Mouse (Mus musculus) layer of hippocampus, adult 9-10 months (tissue): ENCODE data around the gene Hspb1.

Experiments used
- DNase-seq: peaks from one replicate; pipeline ENCODE4 v3.0.0; 2022; ENCODE audit warnings: low spot score

Gene Hspb1

DNA sequence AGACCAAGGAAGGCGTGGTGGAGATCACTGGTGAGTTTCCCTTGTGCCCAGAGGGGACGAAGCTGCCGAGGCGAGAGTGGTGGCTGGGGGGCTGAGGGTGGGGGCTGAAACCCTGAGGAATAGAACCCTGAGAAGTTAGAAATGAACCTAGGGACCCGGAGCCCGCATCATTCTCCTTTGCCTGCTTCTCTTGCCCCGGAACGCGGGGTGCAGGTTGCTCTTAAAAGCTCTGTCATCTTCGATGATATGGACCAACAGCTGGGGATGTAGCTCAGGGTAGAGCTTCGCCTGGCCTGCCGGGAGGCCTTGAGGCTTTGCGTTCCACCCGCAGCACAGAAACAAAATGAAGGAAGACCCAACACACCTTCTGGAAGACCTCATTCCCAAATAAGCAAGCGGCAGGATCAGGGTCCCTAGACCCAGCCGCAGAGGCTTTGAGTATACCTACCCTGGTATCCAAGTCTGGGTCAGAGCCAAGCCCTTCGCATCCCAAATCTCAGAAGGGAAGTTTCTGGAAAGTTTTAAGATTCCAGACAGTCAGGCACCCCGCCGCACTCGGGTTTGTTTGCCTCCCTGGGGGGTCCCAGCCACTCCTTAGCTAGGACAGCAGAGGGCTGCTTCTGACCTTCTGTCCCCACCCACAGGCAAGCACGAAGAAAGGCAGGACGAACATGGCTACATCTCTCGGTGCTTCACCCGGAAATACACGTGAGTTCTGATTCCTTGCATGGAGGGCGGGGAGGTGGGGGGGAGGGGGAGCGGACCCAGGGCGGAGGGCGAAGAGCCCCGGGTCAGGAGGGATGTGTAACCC lies 891 bp downstream of the Hspb1 start:
- DNase-seq = no peak

DNA sequence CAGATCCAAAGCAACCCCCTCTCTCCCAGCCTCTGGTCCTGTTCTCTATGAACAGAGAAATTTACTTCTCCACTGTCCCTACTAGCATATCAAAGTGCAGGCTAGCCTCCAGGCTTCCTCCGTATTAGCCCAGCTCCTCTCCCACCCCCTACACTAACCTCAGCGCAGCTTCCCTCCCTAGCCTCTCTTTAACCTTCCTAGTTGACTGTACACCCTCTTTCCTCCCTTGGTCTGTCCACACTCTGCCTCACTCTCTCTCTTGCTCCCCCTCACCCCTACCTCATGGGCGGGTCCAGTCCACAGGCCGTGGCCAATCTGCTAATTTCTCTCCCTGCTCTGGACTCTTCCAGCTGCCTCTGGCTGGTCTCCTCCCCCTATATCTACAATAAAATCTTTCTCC lies 2.6 kb downstream of the Hspb1 start:
- DNase-seq = no peak

DNA sequence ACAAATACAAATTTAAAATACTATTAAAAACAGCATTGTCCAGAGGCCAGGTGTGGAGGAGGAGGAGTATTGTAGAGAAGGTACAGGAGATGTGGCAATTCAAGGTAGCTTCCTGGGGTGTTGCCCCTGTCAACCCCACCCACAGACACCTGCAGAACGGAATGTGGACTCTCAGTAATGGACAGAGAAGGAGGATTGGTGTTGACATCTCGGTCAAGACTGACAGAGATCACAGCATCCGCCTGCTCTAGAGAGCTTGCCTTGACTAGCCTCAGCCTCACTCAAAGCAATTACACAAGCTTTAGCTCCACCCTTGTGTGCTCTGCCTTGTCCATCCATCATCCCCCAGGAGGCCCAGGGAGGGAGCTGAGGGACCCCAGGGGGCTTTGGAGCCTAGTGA lies 3.2 kb downstream of the Hspb1 start:
- no peak for DNase-seq

DNA sequence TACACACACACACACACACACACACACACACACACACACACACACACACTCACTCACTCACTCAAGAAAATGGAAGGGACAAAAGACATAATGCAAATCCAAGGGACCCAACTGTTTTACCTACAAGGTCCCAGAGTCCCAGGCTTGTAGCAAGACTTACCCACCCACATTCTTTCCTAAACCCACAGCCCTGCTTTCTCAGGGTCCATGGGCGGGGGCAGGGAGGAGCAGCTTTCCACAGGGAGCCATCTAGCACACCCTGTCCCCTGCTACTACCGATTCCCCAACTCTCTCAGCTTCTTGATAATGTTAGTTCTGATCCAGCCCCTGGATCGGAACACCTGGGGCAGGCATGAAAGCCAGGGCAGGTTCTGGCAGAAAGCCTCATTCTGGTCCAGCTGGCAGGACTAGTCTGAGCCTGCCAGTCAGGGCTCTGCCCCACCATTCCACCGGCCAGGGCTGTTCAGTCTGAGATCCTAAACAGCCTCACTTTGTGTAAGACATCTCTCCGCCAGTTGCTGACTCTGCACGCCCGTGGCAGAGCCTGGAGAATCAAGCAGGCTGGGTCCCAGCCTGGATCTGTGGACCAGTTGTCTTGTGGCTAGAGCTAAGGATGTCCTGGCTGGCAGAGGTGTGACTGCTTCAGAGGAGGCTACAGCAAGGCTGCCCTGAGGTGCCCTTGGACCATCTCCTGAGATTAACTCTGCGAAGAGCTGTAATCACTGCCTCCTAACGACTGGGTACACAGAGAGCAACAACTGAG lies 5.1 kb downstream of the Hspb1 start:
- no peak for DNase-seq

DNA sequence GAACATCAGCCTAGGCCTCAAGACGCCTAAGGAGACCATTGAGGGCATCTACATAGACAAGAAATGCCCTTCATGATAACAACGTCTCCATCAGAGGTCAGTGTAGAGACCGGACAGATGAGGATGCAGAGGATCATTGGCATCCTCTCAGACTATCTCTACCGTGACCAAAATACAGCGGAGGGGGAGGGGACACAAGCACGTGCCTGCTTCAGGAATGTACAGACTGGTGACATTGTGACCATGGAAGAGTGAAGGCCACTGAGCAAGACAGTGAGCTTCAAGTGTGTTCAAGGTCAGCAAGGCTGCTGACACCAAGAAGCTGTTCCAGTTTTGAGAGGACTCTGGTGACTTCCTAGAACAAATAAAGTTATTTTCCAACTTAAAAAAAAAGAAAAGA lies 7.2 kb downstream of the Hspb1 start:
- no peak for DNase-seq

DNA sequence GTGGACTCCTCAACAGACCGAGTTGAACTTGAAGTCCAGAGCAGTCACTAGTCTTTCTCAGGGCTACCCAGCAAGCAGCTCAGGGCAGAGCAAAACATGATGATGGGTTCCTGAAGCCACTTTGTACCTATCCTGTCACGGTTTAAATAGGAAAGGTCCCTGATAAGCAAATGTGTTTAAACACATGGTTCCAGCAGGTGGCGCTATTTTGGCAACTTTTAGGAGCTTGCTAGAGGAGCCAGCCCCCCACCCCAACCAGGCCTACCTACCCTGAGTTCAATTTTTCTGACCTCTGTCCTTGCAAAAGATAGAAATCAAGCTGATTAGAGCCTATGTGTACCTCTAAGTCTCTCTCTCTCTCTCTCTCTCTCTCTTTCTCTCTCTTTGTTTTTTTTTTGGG lies 10.3 kb downstream of the Hspb1 start:
- no peak for DNase-seq

DNA sequence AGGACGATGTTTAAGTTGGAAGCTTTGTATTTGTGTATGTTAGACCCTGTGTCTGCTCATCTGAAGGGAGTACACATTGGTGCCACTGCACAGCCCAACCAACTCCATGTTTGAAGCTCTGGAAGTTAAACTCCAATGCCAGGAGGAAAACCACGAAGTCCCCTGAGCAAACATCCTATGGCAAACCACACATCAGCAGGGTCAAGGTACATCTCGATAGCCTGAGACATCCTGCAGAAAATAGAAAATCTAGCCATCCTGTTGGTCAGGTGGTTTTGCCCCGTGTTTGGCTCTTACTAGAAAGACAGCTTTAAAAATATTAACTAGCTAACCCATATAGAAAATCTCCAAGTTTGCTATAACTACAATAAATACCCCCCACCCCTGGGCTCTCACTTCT lies 11.3 kb downstream of the Hspb1 start:
- DNase-seq = no peak

DNA sequence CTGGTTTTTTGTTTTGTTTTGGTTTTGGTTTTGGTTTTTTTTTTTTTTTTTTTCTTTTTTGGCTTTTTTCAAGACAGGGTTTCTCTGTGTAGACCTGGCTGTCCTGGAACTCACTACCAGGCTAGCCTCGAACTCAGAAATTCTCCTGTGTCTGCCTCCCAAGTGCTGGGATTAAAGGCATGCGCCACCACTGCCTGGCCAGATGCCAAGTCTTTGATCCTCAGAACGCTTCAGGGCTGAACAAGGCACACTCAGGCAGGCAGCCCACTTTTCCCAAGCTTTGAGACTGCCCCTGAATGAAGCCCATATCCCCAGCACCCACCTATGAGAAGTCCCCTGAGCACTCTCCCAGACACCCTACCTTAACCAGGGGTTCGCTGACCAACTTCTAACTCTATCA lies 12.1 kb downstream of the Hspb1 start:
- no peak for DNase-seq

DNA sequence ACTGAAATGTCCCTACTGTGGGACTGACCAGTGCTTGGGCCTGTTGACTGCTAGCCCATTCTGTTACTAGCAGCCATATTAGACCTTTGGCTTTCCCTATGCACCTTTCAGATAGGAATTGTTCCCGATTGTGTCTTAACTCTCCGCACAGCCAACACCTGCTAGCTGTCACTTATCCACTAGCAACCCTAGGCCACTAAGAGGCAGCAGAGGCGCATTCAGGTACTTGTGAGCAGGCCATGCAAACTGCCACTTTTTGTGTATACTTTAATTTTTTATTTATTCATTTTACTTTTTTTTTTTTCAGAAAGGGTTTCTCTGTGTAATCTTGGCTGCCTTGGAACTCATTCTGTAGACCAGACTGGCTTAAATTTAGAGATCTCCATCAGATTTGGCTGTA lies 13.0 kb downstream of the Hspb1 start:
- no peak for DNase-seq

DNA sequence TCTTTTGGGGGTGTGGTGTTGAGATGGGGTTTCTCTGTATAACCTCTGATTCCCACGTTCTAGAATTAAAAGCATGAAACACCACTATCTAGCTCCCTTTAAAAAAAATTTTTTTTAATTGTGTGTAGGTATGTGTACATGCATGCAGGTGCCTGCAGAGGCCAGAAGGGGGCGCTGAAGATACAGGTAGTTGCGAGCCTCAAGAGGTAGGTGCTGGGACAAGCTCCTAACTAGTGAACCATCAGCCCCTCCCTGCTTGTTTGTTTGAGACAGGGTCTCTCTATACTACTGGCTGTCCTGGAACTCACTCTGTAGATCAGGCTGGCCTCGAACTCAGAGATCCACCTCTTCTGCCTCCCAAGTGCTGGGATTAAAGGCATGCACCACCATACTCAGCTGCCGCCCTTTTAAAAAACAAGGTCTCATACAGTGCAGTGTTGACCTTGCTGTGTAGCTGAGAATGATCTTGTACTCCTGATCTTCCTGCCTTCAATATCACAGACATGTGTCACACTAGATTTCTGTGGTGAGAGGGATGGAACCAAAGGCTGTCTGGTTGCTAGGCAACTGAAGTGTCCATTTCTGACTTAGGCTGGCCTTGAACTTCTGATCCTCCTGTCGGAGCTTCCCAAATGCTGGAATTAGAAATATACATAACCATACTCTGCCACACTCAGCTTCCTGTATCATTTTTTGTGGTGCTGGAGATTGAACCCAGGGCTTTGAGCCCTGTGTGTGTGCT lies 13.8 kb downstream of the Hspb1 start:
- no peak for DNase-seq

DNA sequence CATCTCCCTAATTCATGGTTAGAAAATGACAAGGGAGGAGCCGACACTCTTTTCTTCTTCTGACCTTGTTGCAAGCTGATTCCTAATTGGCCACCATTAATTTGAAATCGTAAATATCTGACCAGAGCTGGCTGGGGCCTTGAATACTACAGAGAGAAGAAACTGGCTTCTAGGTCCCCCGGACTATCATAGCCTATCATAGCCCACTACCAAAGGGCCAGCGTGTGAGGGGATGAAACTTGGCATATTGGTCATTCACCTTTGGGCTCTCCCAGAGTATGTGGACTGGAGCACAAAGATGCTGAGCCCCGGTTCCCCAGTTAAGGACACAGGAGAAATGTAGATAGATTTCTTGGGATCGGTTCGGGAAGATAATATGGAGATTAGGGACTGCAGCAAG lies 15.3 kb downstream of the Hspb1 start:
- no peak for DNase-seq

DNA sequence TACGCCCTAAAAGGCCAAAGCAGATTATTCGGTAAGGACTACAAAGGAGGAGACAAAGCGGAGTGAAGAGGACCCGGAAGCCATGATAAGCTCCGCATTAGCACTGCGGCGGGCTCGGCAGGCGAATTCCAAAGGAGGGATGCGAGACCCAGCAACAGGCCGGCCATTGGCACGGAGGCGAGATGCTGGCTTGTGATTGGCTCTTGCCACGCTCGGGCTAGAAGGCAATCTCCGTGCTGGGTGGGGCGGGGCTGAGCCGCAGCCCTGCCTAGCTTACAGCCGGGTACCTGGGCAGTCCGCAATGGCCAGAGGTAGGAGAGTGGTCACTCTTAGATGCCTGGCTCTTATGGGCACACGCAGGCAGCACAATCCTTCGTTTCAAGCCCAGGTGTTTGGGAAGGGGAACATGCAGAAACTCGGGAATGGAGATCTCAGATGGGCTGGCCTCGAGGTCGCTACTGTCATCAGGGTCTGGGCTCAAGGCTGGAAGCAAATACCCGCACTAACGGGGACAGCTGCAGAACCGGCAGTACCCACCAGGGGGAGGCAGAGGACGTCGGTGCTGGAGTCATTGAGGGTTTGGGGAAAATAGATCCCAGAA lies 15.9 kb downstream of the Hspb1 start:
- DNase-seq = peak; percentile 90

DNA sequence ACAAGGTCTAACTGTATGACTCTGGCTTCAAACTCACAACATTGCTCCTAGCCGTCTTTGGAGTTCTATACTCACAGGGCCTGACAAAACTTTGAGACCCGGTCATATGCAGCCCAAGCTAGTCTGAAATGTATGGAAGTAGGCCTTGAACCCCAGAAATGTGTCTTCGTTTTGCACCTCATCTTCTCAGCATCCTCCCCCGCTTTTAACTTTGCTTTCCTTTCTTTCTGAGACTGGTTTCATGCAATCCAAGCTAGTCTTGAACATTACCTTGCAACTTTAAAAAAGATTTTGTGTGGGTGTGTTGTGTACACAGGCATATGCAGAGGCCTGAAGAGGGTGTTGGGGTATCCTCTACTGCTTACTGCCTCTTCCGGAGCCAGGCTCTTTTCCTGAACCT lies 16.5 kb downstream of the Hspb1 start:
- DNase-seq = no peak

DNA sequence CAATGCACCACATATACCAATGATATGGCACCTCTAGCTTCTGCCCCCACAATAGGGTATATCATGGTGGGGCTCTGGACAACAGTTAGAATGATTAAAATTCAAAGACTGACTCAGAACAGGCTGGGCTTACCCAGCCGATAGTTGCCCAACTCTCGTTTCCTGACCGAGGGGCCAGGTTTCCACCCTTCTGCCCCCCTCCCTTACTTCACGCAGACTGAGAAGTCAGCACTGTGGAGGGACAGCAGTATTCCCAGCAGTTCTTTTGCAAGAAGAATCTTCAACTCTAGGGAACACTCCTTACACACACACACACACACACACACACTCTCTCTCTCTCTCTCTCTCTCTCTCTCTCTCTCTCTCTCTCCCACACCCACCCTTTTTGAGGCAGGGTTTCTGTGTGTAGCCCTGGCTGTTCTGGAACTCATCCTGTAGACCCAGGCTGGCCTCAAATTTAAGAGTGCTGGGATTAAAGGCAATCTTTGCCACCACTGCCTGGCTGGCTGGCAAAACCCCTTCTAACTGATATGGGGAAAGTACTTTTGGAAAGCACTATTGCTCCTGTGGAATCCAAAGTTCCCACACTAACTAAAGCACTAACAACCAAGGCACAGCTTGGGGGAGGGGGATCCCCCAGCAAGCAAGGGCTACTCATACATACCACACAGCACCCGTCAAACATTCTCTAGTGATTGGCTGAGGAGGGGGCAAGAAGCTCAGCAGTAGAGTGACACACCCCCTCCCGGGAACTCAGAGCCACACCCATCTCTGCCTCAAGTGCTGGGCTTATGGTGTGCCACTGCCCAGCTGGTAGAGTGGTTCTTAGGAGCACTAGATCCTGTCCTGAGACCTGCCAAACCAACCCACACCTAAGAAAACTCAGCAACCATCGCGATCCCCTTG lies 17.9 kb downstream of the Hspb1 start:
- DNase-seq = no peak

DNA sequence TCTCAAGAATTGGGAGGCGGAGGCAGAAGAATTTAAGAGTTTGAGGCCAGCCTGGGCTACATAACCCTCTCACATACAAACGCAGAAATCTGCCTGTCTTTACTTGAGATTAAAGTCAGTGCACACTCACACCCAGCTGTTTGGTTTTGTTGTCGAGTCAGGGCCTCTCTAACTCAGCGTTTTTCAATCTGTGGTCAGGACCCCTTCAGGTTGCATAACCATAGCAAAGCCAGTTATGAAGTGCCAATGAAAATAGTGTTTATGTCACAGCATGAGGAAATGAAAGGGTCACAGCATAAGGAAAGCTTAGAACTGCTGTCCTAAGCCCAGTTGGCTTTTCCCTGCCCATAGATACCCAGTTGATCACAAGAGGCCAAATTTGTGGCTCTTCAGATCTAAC lies 19.1 kb downstream of the Hspb1 start:
- DNase-seq = no peak

DNA sequence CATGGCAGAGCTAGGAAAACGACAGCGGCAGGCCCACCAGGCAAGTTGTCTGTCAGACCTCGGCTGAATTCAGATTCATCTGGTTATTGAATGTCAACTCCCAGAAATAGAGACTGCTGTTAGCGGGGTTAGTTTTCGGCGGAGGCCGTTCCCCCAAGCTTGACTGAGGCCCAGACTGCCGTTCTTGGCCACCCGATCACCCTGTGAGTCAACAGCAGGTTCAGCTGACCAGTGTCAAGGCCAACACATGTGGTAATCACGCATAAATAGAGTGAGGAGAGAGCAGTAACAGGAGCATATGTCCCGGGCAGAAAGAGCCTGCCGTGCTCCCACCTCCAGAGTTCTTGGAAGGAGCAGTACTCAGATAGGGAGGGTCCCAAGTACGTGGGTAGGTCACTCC lies 19.5 kb downstream of the Hspb1 start:
- DNase-seq = no peak

DNA sequence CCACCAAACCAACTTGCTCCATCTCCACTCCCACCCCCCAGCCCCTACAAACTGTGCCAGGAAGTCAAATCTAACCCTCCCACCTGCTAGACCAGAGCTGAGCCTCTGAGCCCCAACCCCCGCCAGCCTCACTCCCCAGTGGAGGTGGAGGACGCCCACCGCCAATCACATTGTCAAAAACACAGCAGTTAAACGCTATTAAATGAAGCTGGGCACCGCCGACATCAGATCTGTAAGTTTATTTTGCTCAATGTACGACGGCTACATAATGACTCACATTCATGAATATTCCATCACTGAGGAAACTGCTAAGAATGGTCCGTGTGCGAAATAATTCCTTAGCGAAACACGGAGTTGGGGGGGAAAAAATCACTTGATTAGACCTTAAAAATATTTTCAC lies 20.5 kb downstream of the Hspb1 start:
- no peak for DNase-seq

DNA sequence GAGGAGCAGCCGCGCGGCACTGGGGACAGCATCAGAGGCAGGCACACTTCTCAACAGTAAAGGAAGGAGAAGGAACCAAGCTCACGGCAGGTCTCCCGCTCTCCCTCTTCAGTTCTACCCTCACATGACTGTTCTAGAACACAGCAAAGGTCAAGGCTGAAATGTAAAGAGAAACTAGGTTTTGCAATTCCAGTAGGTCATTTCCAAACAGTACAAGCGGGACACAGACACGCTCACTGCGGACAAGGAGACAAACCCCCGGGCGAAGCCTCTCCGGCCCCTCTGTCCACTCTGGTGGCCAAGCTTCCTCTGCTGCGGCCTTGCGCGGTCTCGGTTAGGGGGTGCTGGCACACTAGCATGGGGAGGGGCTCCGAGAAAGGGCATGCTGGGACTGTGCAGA lies 21.3 kb downstream of the Hspb1 start:
- DNase-seq = no peak

DNA sequence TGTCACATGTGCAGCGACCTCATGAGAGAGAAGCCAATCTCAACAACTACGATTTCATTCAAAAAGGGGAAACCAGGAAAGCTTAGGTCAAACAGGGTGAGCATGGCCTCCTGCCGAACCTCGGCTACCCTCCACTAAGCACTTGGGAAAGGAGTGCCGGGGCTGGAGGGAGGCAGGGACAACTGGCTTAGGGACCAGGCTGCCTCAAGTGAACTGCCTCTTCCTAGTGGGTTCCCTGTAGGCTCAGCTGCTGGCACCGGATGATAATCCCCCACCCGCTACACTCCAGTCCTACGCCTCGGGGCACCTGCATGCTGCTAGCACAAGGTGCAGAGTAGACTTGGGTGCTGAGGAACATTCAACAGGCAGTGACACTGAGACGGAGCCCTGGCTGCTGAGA lies 21.9 kb downstream of the Hspb1 start:
- no peak for DNase-seq

DNA sequence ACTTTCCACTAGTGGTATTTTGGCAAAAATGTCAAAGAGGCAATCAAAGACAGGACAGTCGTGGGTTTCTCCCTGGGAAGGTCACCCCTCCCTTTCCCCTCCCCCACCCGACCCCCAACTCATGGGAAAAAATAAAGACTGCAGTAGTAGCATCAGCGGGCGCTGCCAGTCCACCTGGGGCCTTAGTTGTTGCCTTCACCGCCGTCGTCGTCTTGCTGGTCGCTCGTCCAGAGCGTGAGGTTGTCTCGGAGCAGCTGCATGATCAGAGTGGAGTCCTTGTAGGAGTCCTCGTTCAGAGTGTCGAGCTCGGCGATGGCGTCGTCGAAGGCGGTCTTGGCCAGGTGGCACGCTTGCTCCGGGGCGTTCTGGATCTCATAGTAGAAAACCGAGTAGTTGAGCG lies 23.1 kb downstream of the Hspb1 start:
- no peak for DNase-seq

DNA sequence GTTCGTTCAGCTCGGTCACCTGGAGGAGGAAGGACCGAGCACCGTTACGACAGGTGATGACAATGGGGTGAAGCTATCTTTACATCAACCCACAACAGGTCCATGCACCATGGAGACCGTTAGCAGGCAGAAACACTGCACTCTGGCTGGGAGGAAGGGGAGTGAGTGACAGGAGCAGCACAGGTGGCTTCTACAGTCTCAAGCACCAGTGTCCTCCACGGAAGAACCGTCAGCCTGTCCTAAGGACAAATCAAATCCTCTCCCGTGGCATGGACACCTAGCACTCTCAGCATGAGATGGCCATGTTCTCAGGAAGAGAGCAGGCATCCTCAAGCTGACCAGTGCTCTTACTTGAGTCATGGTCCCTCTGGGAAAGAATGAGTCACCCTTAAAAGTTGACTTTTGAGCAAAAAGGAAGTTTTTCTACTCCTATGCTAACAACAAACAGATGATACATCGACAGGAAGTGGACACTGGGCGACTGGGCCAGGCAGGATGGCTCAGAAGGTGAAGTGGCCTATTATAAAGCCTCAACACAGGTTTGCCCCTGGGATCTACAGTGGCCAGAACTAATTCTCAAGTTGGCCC lies 24.0 kb downstream of the Hspb1 start:
- DNase-seq = no peak
